Mouse (Mus musculus) stomach, embryonic 14.5 days (tissue): ENCODE measurements around the gene Tmem38b. TPM values are rescaled to one million over a fixed set of nuclear protein-coding genes. Genes with fewer than 3 reads are reported as not detected.
"Not testable (repeated sequence)": the region's sequence is repeated elsewhere in the genome, so short reads cannot be mapped to it uniquely, and the experiment has no call there.

Experiments
- ATAC-seq: fragments of 200-750 bp; cut with Nextera tagmentation; 2 replicates; pipeline ENCODE4 v1.8.0; 2017; ENCODE audit warnings: low read depth, moderate TSS enrichment; ENCODE audit not compliant: insufficient number of reproducible peaks, insufficient read depth, low FRiP score
- H3K27ac ChIP-seq: fragments of 300-500 bp; sonication (generic); 2 replicates; pipeline ENCODE4 v1.5.1; 2014; ENCODE audit warnings: mild to moderate bottlenecking, low read length, moderate library complexity, mixed read lengths
- H3K27me3 ChIP-seq: fragments of 300-500 bp; sonication (generic); 2 replicates; pipeline ENCODE4 v1.6.1; 2014; ENCODE audit warnings: low read length, control low read depth, mixed read lengths; ENCODE audit not compliant: control insufficient read depth, insufficient read depth
- H3K36me3 ChIP-seq: fragments of 300-500 bp; sonication (generic); 2 replicates; pipeline ENCODE4 v1.6.1; 2014; ENCODE audit warnings: mild to moderate bottlenecking, control low read depth, low read length, moderate library complexity, mixed read lengths; ENCODE audit not compliant: control insufficient read depth, insufficient read depth
- H3K4me1 ChIP-seq: fragments of 300-500 bp; sonication (generic); 2 replicates; pipeline ENCODE4 v1.6.1; 2014; ENCODE audit warnings: low read length, control low read depth, mixed read lengths; ENCODE audit not compliant: control insufficient read depth, insufficient read depth
- H3K4me2 ChIP-seq: fragments of 300-500 bp; sonication (generic); replicated peaks from 2 replicates; pipeline ENCODE4 v1.6.1; 2014; ENCODE audit warnings: low read depth, low read length, control low read depth
- H3K4me3 ChIP-seq: fragments of 300-500 bp; sonication (generic); 2 replicates; pipeline ENCODE4 v1.5.1; 2014; ENCODE audit warnings: low read depth, low read length, control low read depth
- H3K9ac ChIP-seq: fragments of 300-500 bp; sonication (generic); replicated peaks from 2 replicates; pipeline ENCODE4 v1.6.1; 2014; ENCODE audit warnings: low read depth, mild to moderate bottlenecking, control low read depth, low read length, moderate library complexity, mixed read lengths
- H3K9me3 ChIP-seq: fragments of 300-500 bp; sonication (generic); 2 replicates; pipeline ENCODE4 v1.6.1; 2016; ENCODE audit warnings: low read depth, low read length, control low read depth; ENCODE audit not compliant: control insufficient read depth
- WGBS: fragments of 180-500 bp; shearing (Covaris S2); extraction: QIAGEN DNeasy Blood & Tissue Kit; methylation state at CpG from one replicate; pipeline ENCODE4 v1.1.7; 2014; 5-methylcytosine and 5-hydroxymethylcytosine counted together
- polyA plus RNA-seq: library from polyadenylated mRNA; unstranded; fragments of >200 nt; fragmentation: Nextera tagmentation; extraction: Ambion mirVana; gene quantifications from 2 replicates; pipeline ENCODE4 v1.2.1, GENCODE M21; 2014

The Tmem38b gene
- polyA plus RNA-seq, 1 experiment from 2014 or later: 8.6 TPM

GRCm38 (mm10) chr4:53795706-53796105 lies 30.1 kb upstream of the Tmem38b start:
- WGBS: 92% methylated on average over 2 of the region's 2 CpGs
- Histone ChIP-seq H3K27me3 (no peaks in the 10 kb centered on the region), H3K36me3 (no peaks in the 10 kb centered on the region), H3K9me3 (no peaks in the 10 kb centered on the region), H3K4me2 (no peak overlapping the region), H3K4me1 (no peaks in the 10 kb centered on the region), H3K4me3 (no peak overlapping the region), H3K27ac (no peak overlapping the region), H3K9ac (no peak overlapping the region)
- ATAC-seq: no peak

DNA sequence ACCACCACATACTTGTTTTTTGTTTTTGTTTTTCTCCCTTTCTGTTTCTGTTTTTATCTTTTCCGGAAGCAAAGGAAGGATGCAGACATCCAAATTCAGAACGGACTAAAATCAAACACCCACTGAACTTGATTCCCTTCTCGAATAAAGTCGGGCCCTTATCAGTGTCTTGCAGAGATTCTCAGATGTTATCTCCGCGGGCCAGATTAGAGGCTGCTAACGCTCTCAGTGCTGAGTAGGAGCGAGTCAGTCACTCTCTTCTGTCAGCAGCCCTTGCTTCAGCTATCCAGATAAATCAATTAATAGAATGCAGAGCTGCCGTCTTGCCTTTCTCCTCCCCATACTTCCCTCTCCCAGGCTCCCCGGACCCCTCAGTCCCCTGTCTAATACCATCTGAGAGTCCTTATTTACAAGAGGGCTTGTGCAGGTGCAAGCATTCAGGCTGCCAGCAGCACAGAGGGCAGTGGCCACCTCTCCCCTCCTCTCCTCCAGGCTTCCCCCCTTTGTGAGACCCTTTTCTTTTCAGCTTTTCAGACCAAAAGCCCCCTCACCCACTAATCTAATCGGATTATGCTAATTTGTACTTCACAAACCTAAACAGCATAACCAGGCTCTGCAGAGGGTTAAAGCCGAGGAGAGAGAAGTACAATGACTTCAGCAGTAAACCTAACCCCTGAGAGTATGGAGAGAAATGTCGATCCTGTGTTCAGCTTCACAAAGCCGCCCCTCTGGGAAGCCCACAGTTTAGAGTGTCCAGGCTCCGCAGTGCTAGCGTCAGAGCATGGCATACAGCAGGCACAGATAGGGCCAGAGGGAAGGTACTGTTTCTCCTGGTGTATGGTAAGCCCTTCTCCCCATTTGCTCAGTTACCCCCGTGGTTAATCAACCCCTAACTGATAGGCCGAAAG lies 28.7 kb upstream of the Tmem38b start:
- H3K4me2 ChIP-seq: no peak overlapping the region
- no peak overlapping the region for H3K27ac ChIP-seq
- no peak overlapping the region for H3K4me3 ChIP-seq
- H3K27me3 ChIP-seq: no peaks in the 10 kb centered on the region
- no peaks in the 10 kb centered on the region for H3K36me3 ChIP-seq
- H3K9ac ChIP-seq: no peak overlapping the region
- no peak for ATAC-seq
- 25% methylated on average over 18 of the region's 18 CpGs for WGBS
- H3K9me3 ChIP-seq: no peaks in the 10 kb centered on the region
- no peaks in the 10 kb centered on the region for H3K4me1 ChIP-seq

GRCm38 (mm10) chr4:53798896-53799676 lies 26.8 kb upstream of the Tmem38b start:
- no peaks in the 10 kb centered on the region for H3K27me3 ChIP-seq
- no peak for ATAC-seq
- H3K36me3 ChIP-seq: no peaks in the 10 kb centered on the region
- no peak overlapping the region for H3K4me3 ChIP-seq
- no peak overlapping the region for H3K9ac ChIP-seq
- H3K27ac ChIP-seq: no peak overlapping the region
- 52% methylated on average over 7 of the region's 7 CpGs for WGBS
- H3K4me1 ChIP-seq: no peaks in the 10 kb centered on the region
- no peak overlapping the region for H3K4me2 ChIP-seq
- no peaks in the 10 kb centered on the region for H3K9me3 ChIP-seq

DNA sequence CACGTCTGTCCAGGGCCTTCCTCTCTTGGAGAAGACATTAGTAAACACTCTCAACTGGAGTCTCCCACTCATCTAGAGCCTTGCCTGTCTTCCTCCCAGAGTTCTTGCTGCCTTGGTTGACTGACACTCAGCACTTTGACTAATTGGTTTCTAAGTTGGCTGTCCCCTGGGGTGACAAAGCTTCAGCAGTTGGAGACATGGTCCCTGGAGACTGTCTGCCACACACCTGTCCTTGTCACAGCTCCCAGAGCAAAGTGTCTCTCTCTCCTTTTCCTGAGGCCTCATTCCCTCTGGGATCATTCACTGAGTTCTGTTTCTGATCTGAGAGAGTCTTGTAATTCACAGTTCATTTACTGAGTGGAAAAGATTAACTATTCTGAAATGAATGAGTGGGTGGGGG lies 26.1 kb upstream of the Tmem38b start:
- Histone ChIP-seq H3K4me3 (no peak overlapping the region), H3K9ac (no peak overlapping the region), H3K4me1 (no peaks in the 10 kb centered on the region), H3K4me2 (no peak overlapping the region), H3K27me3 (no peaks in the 10 kb centered on the region), H3K27ac (no peak overlapping the region), H3K36me3 (no peaks in the 10 kb centered on the region), H3K9me3 (peaks cover 3% of the 10 kb centered on the region; the same call in 1 of the 2 replicates)
- 48% methylated on average over 1 of the region's 1 CpGs for WGBS
- ATAC-seq: no peak

GRCm38 (mm10) chr4:53803674-53804073 lies 22.2 kb upstream of the Tmem38b start:
- H3K4me2 ChIP-seq, H3K36me3 ChIP-seq, H3K27me3 ChIP-seq, H3K4me1 ChIP-seq, H3K27ac ChIP-seq, ATAC-seq, H3K9me3 ChIP-seq, H3K4me3 ChIP-seq, H3K9ac ChIP-seq: not testable (repeated sequence)
- WGBS: 95% methylated on average over 7 of the region's 8 CpGs

DNA sequence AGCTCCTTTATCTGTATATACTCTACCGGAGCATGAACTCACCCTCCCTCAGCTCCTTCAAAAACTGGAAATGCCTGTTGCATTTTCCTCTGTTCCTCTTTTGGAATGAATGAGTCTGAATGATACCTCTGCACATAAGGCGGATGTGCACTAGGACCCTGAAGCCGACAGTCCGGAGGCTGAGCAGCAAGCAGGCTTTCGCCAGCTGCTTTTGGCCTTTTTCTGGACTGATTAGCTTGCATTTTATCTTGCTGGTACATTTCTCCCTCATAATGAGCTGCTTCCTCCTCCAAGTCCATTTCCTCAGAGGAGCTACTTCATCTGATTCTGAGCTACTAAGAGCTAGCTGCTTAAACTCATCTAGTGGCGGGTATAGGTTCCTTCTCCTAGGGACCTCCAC lies 19.4 kb upstream of the Tmem38b start:
- not testable (repeated sequence) for H3K9ac ChIP-seq, H3K4me3 ChIP-seq, H3K36me3 ChIP-seq, H3K4me2 ChIP-seq, H3K27me3 ChIP-seq, ATAC-seq, H3K9me3 ChIP-seq, H3K4me1 ChIP-seq, H3K27ac ChIP-seq
- 87% methylated on average over 6 of the region's 6 CpGs for WGBS

DNA sequence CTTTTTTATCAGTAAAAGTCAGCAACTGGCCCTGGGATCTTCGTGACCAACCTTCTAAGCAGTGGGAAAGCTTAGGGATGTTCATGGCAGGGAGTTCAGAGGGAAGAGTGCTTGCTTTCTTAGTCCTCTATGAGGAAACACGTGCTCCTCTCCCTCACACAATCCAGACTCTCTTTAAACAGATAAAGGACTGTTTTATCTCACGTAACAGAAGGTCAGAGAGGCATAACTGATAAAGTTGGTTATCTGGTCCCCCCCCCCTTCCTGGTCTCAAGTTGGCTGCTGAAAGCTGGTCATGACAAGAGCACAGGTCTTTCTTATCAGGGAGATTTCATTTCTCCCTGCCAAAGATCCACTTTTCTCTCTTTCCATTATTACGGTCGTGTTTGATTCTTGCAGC lies 7.5 kb upstream of the Tmem38b start:
- no peak overlapping the region for H3K4me2 ChIP-seq
- no peak overlapping the region for H3K9ac ChIP-seq
- H3K27ac ChIP-seq: no peak overlapping the region
- 53% methylated on average over 5 of the region's 5 CpGs for WGBS
- no peaks in the 10 kb centered on the region for H3K27me3 ChIP-seq
- H3K9me3 ChIP-seq: no peaks in the 10 kb centered on the region
- H3K4me3 ChIP-seq: no peak overlapping the region
- ATAC-seq: no peak
- H3K36me3 ChIP-seq: no peaks in the 10 kb centered on the region
- H3K4me1 ChIP-seq: no peaks in the 10 kb centered on the region

GRCm38 (mm10) chr4:53823697-53824096 lies 2.1 kb upstream of the Tmem38b start:
- no peak for ATAC-seq
- WGBS: 32% methylated on average over 6 of the region's 6 CpGs
- Histone ChIP-seq H3K4me2 (no peak overlapping the region), H3K4me1 (peaks cover 5% of the 10 kb centered on the region; the same call in 1 of the 2 replicates), H3K9ac (no peak overlapping the region), H3K4me3 (no peak overlapping the region), H3K36me3 (no peaks in the 10 kb centered on the region), H3K27me3 (no peaks in the 10 kb centered on the region), H3K27ac (no peak overlapping the region), H3K9me3 (no peaks in the 10 kb centered on the region)
